Mouse (Mus musculus): ENCODE results near the gene Dlg1.
A peak's percentile ranks its signal among the peaks of the same experiment; 100 is the strongest.

The Dlg1 gene

GRCm38 (mm10) chr16:31663379-31664286 is at the start of gene Dlg1:
Dlg1 (plus strand) TSS chr16:31663443.
- peak; percentile 74 for DNase-seq

- no peak for DNase-seq
Measured at GRCm38 (mm10) chr16:31616382-31616781, 46.9 kb upstream of the Dlg1 start.

- no peak for DNase-seq
Measured at GRCm38 (mm10) chr16:31617128-31617527, 46.1 kb upstream of the Dlg1 start.

GRCm38 (mm10) chr16:31617823-31618371 is 45.3 kb upstream of the Dlg1 start:
- DNase-seq: peak; percentile 90

- DNase-seq: peak; percentile 94
Measured at GRCm38 (mm10) chr16:31618671-31619070, 44.6 kb upstream of the Dlg1 start.

GRCm38 (mm10) chr16:31619675-31620335 is 43.4 kb upstream of the Dlg1 start:
- peak; percentile 46 for DNase-seq

- DNase-seq: no peak
Measured at GRCm38 (mm10) chr16:31622356-31622755, 40.9 kb upstream of the Dlg1 start.

- DNase-seq: no peak
Measured at GRCm38 (mm10) chr16:31623136-31623535, 40.1 kb upstream of the Dlg1 start.

- DNase-seq: no peak
Measured at GRCm38 (mm10) chr16:31624749-31625148, 38.5 kb upstream of the Dlg1 start.

- no peak for DNase-seq
Measured at GRCm38 (mm10) chr16:31626331-31626730, 36.9 kb upstream of the Dlg1 start.

GRCm38 (mm10) chr16:31630381-31630780 is 32.9 kb upstream of the Dlg1 start:
- DNase-seq: no peak

GRCm38 (mm10) chr16:31631046-31631445 is 32.2 kb upstream of the Dlg1 start:
- no peak for DNase-seq

- no peak for DNase-seq
Measured at GRCm38 (mm10) chr16:31634371-31634770, 28.9 kb upstream of the Dlg1 start.

- DNase-seq: no peak
Measured at GRCm38 (mm10) chr16:31638393-31638792, 24.9 kb upstream of the Dlg1 start.

- DNase-seq: no peak
Measured at GRCm38 (mm10) chr16:31639946-31640345, 23.3 kb upstream of the Dlg1 start.

GRCm38 (mm10) chr16:31641776-31642175 is 21.5 kb upstream of the Dlg1 start:
- DNase-seq: no peak

GRCm38 (mm10) chr16:31647221-31647620 is 16.0 kb upstream of the Dlg1 start:
- no peak for DNase-seq

GRCm38 (mm10) chr16:31650788-31651187 is 12.5 kb upstream of the Dlg1 start:
- no peak for DNase-seq

- DNase-seq: peak; percentile 84
Measured at GRCm38 (mm10) chr16:31651541-31651940, 11.7 kb upstream of the Dlg1 start.

GRCm38 (mm10) chr16:31652115-31652843 is 11.0 kb upstream of the Dlg1 start:
- DNase-seq: no peak

- DNase-seq: no peak
Measured at GRCm38 (mm10) chr16:31653616-31654015, 9.6 kb upstream of the Dlg1 start.

GRCm38 (mm10) chr16:31654021-31654420 is 9.2 kb upstream of the Dlg1 start:
- no peak for DNase-seq

- no peak for DNase-seq
Measured at GRCm38 (mm10) chr16:31655531-31655930, 7.7 kb upstream of the Dlg1 start.

Data from cerebellum, adult 11-12 months (tissue).